Comparison of ENCODE assay signal across 24 mouse cellular contexts in the genomic region with DNA sequence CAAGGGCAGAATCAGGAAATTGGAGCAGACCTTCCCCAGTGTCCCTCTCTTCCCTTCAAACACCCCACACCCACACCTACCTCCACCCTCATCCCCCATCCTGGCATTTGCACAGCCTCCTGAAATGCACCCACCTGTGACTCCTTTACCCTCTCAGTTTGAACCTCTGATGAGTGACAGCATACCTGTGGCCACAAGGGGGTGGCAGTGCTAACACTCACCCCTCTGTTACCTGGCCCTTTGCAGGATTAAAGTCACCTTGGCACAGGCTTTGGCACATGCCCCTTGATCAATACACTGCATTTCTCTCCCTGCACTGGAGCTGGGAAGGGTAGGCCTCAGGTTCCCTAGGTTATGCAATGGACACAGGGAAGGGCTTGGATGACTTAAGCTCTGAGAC. TPM values are rescaled to one million over a fixed set of nuclear protein-coding genes. Genes with fewer than 3 reads are reported as not detected.
DNase-seq lines count a peak whose midpoint lies in the region; ATAC-seq and TF ChIP-seq lines count a peak whose summit lies in the region.
"Had no signal": no experiment of that assay in that cellular context is flagged by ENCODE, and none has a peak within 500 bp of the region (broad histone marks: within the 10 kb centered on the region; RNA-seq: fewer than 3 reads in every experiment).

No protein-coding gene starts in this region.

- intact Hi-C loops in heart, postnatal 25 days (cut with DNase I), result loop anchor here (10.0 kb wide), 1 partner anchor 381 kb away; no protein-coding TSS in a partner anchor
- intact Hi-C loops in left cerebral cortex, postnatal 10 days (cut with DNase I), result no loop called here

- H3K9ac ChIP-seq in heart, postnatal 0 days (replicated peaks; ENCODE audit: low read depth, low read length), result no peak overlapping the region
- H3K9ac ChIP-seq in limb, embryonic 11.5 days (ENCODE audit: low read length), result no peak overlapping the region
- H3K9ac ChIP-seq in lung, embryonic 15.5 days, result no peak overlapping the region
- H3K9ac ChIP-seq: hindbrain, embryonic 15.5 days; intestine, embryonic 15.5 days; midbrain, embryonic 15.5 days had no signal

- TF ChIP-seq POLR2A in small intestine, adult 2 months (IDR thresholded peaks at IDR 0.05; ENCODE audit: low read depth, low read length), result no peak

- DNase-seq in heart, postnatal 0 days (ENCODE audit: low spot score), result no peak
- DNase-seq in heart, postnatal 25 days (ENCODE audit: low spot score), result no peak
- DNase-seq in limb, embryonic 11.5 days (ENCODE audit: low spot score), result peak; percentile 27
- no peak for DNase-seq in limb, embryonic 10.5 days (ENCODE audit: low spot score)
- DNase-seq in lung, postnatal 10 days, result no peak
- no peak for DNase-seq in left cerebral cortex, postnatal 10 days (ENCODE audit: extremely low spot score in 1 of 2, low spot score in 2 of 2)
- DNase-seq: adrenal gland, adult 2 months; cerebellum, adult 11 months; cerebellum, adult 9-11 months; gastrocnemius, postnatal 25 days; heart, adult 18-20 months; heart, postnatal 4 days; kidney, postnatal 10 days; thymus, adult 2 months; thymus, postnatal 4 days had no signal

- H3K9me3 ChIP-seq in heart, postnatal 0 days (replicated peaks; ENCODE audit: control insufficient read depth, low read length), result no peaks in the 10 kb centered on the region; the same call in 1 of the 2 replicates
- H3K9me3 ChIP-seq in limb, embryonic 11.5 days (ENCODE audit: control insufficient read depth, low read length), result 0 out of 2 replicates have a peak, but pooled peaks cover 2% of the 10 kb centered on the region
- no peaks in the 10 kb centered on the region for H3K9me3 ChIP-seq in limb, embryonic 10.5 days (replicated peaks)
- no peaks in the 10 kb centered on the region for H3K9me3 ChIP-seq in lung, embryonic 15.5 days
- H3K9me3 ChIP-seq: forebrain, embryonic 10.5 days; hindbrain, embryonic 15.5 days; intestine, embryonic 15.5 days; midbrain, embryonic 15.5 days had no signal

- no peak overlapping the region for H3K4me2 ChIP-seq in heart, postnatal 0 days (ENCODE audit: low read depth, low read length)
- H3K4me2 ChIP-seq in limb, embryonic 11.5 days (ENCODE audit: low read depth, severe bottlenecking), result no peak overlapping the region
- no peak overlapping the region for H3K4me2 ChIP-seq in lung, embryonic 15.5 days
- H3K4me2 ChIP-seq: hindbrain, embryonic 15.5 days; intestine, embryonic 15.5 days; midbrain, embryonic 15.5 days had no signal

- TF ChIP-seq EP300 in heart, postnatal 0 days (IDR thresholded peaks at IDR 0.05; ENCODE audit: low read depth), result no peak

- peak; percentile 5; the same call in 1 of the 2 replicates for TF ChIP-seq CTCF in heart, postnatal 0 days (IDR thresholded peaks at IDR 0.05; ENCODE audit: low read depth)
- peak; percentile 35; the same call in 1 of the 2 replicates for TF ChIP-seq CTCF in small intestine, adult 2 months (IDR thresholded peaks at IDR 0.05; ENCODE audit: extremely low read depth, insufficient read length, insufficient replicate concordance, low read depth, low read length)

- no peaks in the 10 kb centered on the region for H3K36me3 ChIP-seq in heart, postnatal 0 days (replicated peaks; ENCODE audit: control insufficient read depth, insufficient read depth, low read length)
- no peaks in the 10 kb centered on the region for H3K36me3 ChIP-seq in limb, embryonic 11.5 days (ENCODE audit: control insufficient read depth, insufficient read depth, low read length)
- H3K36me3 ChIP-seq in limb, embryonic 10.5 days, result no peaks in the 10 kb centered on the region
- H3K36me3 ChIP-seq in lung, embryonic 15.5 days, result no peaks in the 10 kb centered on the region
- H3K36me3 ChIP-seq in small intestine, adult 2 months (ENCODE audit: control insufficient read depth, insufficient read depth, low read length), result no peaks in the 10 kb centered on the region
- H3K36me3 ChIP-seq: forebrain, embryonic 10.5 days; hindbrain, embryonic 15.5 days; intestine, embryonic 15.5 days; midbrain, embryonic 15.5 days had no signal

- no peak overlapping the region for H3K27ac ChIP-seq in heart, postnatal 0 days (ENCODE audit: low read depth)
- H3K27ac ChIP-seq in limb, embryonic 11.5 days (replicated peaks; ENCODE audit: low read depth, low read length), result no peak overlapping the region
- no peak overlapping the region for H3K27ac ChIP-seq in limb, embryonic 10.5 days
- no peak overlapping the region for H3K27ac ChIP-seq in lung, embryonic 15.5 days
- H3K27ac ChIP-seq in small intestine, adult 2 months (ENCODE audit: insufficient read depth, low read depth, low read length), result no peak overlapping the region
- H3K27ac ChIP-seq: forebrain, embryonic 10.5 days; hindbrain, embryonic 15.5 days; intestine, embryonic 15.5 days; midbrain, embryonic 15.5 days had no signal

- no peak overlapping the region for H3K4me3 ChIP-seq in heart, postnatal 0 days (ENCODE audit: low read depth, low read length)
- no peak overlapping the region for H3K4me3 ChIP-seq in limb, embryonic 11.5 days (ENCODE audit: low read depth, low read length)
- no peak overlapping the region for H3K4me3 ChIP-seq in limb, embryonic 10.5 days
- H3K4me3 ChIP-seq in lung, embryonic 15.5 days, result no peak overlapping the region
- no peak overlapping the region for H3K4me3 ChIP-seq in small intestine, adult 2 months (ENCODE audit: low read depth, low read length)
- H3K4me3 ChIP-seq: forebrain, embryonic 10.5 days; hindbrain, embryonic 15.5 days; intestine, embryonic 15.5 days; megakaryocyte, embryonic 14.5 days; midbrain, embryonic 15.5 days had no signal

- ATAC-seq in heart, postnatal 0 days (ENCODE audit: insufficient read depth, low read depth), result no peak
- ATAC-seq in limb, embryonic 11.5 days (ENCODE audit: insufficient number of reproducible peaks, low FRiP score, low TSS enrichment, low read depth), result no peak
- peak; percentile 39; the same call in 1 of the 2 replicates for ATAC-seq in lung, embryonic 15.5 days (ENCODE audit: borderline replicate concordance, extremely low read depth, low FRiP score, low TSS enrichment)
- ATAC-seq: intestine, embryonic 15.5 days; midbrain, embryonic 15.5 days had no signal

- no peaks in the 10 kb centered on the region for H3K4me1 ChIP-seq in heart, postnatal 0 days (ENCODE audit: control insufficient read depth, insufficient read depth)
- peaks cover 6% of the 10 kb centered on the region; the same call in 1 of the 2 replicates for H3K4me1 ChIP-seq in limb, embryonic 11.5 days (ENCODE audit: control insufficient read depth, insufficient read depth, low read length)
- peaks cover 31% of the 10 kb centered on the region for H3K4me1 ChIP-seq in limb, embryonic 10.5 days
- H3K4me1 ChIP-seq in lung, embryonic 15.5 days, result 0 out of 2 replicates have a peak, but pooled peaks cover 7% of the 10 kb centered on the region
- H3K4me1 ChIP-seq in small intestine, adult 2 months (ENCODE audit: control insufficient read depth, insufficient read depth, insufficient read length, low read length), result no peaks in the 10 kb centered on the region
- H3K4me1 ChIP-seq: intestine, embryonic 15.5 days; megakaryocyte, embryonic 14.5 days had no signal

- H3K27me3 ChIP-seq in heart, postnatal 0 days (ENCODE audit: control insufficient read depth, insufficient read depth, low read length), result peaks cover 63% of the 10 kb centered on the region
- peaks cover 29% of the 10 kb centered on the region for H3K27me3 ChIP-seq in limb, embryonic 11.5 days (ENCODE audit: control insufficient read depth, insufficient read depth, low read length)
- H3K27me3 ChIP-seq in limb, embryonic 10.5 days (ENCODE audit: low read depth, poor library complexity, severe bottlenecking), result peaks cover 66% of the 10 kb centered on the region
- H3K27me3 ChIP-seq in lung, embryonic 15.5 days, result peaks cover 71% of the 10 kb centered on the region
- H3K27me3 ChIP-seq in small intestine, adult 2 months (ENCODE audit: control insufficient read depth, insufficient read depth, low read length), result peaks cover 28% of the 10 kb centered on the region

RNA-seq across cellular contexts. Expression of a gene that starts 10.2 kb away (rescaled TPM):
- total RNA-seq in heart, postnatal 0 days (2014; rRNA removed; ENCODE audit: low replicate concordance), result 7.8 and 15.4 TPM in 2 replicates
- polyA plus RNA-seq in heart, postnatal 0 days (2015; fragmentation: Nextera tagmentation; extraction: Ambion mirVana), result 4.4 and 4.6 TPM in 2 replicates
- 1 to 10 TPM; 4.0 to 5.1 TPM for total RNA-seq in heart, postnatal 25 days (2021)
- 218 and 235 TPM in 2 replicates for polyA plus RNA-seq in limb, embryonic 11.5 days (2014; fragmentation: Nextera tagmentation; extraction: Ambion mirVana)
- polyA plus RNA-seq in limb, embryonic 10.5 days (2016; fragmentation: Nextera tagmentation; extraction: Ambion mirVana), result 360 and 372 TPM in 2 replicates
- polyA plus RNA-seq in lung, embryonic 15.5 days (2015; fragmentation: Nextera tagmentation; extraction: Ambion mirVana), result 3.4 and 3.5 TPM in 2 replicates
- 0.88 and 1.2 TPM in 2 replicates for polyA plus RNA-seq in small intestine, adult 2 months (2012; rRNA removed)
- 1 to 10 TPM; 2.6 to 3.4 TPM for total RNA-seq in left cerebral cortex, postnatal 10 days (2021)
- total RNA-seq: common myeloid progenitor, adult 5-6 weeks; MEL had no signal

Comparison
In these comparisons a context has a peak if more than half of its experiments do, and no peak if none do; other contexts are left out.
1. RNA of a gene that starts 10.2 kb away (polyA plus RNA-seq): 360 to 372 TPM in limb, embryonic 10.5 days and 218 to 235 TPM in limb, embryonic 11.5 days; 4.4 to 4.6 TPM in heart, postnatal 0 days, 3.4 to 3.5 TPM in lung, embryonic 15.5 days and 0.88 to 1.2 TPM in small intestine, adult 2 months; every median in the first group is over 10 times any median in the second.